Mouse (Mus musculus) CH12.LX (cell line): ENCODE results near the gene Skap1. TPM values are rescaled to one million over a fixed set of nuclear protein-coding genes. Genes with fewer than 3 reads are reported as not detected.

ENCODE experiments used
- DNase-seq: peaks from one replicate; pipeline ENCODE4 v3.0.0-alpha.2; 2013; ENCODE audit errors: extremely low read depth
- H3K27ac ChIP-seq: 2 replicates; pipeline ENCODE4 v1.5.1; 2012; ENCODE audit warnings: low read depth, mild to moderate bottlenecking, control low read depth, moderate library complexity; ENCODE audit not compliant: insufficient read depth
- H3K27me3 ChIP-seq: replicated peaks from 2 replicates; pipeline ENCODE3; 2012; ENCODE audit warnings: inconsistent platforms
- H3K36me3 ChIP-seq, 2 experiments: replicated peaks in 1 of 2; 2 replicates each; pipeline versions ENCODE3 to v1.6.1; 2012; ENCODE audit warnings: inconsistent platforms in 1 of 2, low read length in 1 of 2, mild to moderate bottlenecking in 1 of 2, mixed read lengths in 1 of 2, moderate library complexity in 1 of 2; ENCODE audit not compliant: control insufficient read depth in 1 of 2, insufficient read depth in 1 of 2
- H3K4me1 ChIP-seq, 2 experiments: 2 replicates each; pipeline ENCODE4 v1.6.1; 2012; ENCODE audit warnings: inconsistent platforms in 1 of 2, moderate library complexity in 1 of 2; ENCODE audit not compliant: insufficient read depth in 2 of 2, control insufficient read depth in 1 of 2
- H3K4me2 ChIP-seq: 2 replicates; pipeline ENCODE4 v1.6.1; 2012; ENCODE audit warnings: low read depth, mild to moderate bottlenecking, control low read depth; ENCODE audit not compliant: poor library complexity, insufficient read depth, severe bottlenecking
- H3K4me3 ChIP-seq, 3 experiments: fragments of 150-350 bp in 1 of 3; sonication (generic) in 1 of 3; replicated peaks in 1 of 3; 2 replicates each; pipeline versions ENCODE3 to v1.5.1; 2011 to 2012; ENCODE audit warnings: low read depth in 2 of 3, low read length in 2 of 3, mild to moderate bottlenecking in 2 of 3, moderate library complexity in 2 of 3, control low read depth in 1 of 3, improper control_type of control experiment in 1 of 3, inconsistent platforms in 1 of 3, mixed read lengths in 1 of 3; ENCODE audit not compliant: poor library complexity in 1 of 3
- H3K79me2 ChIP-seq: replicated peaks from 2 replicates; pipeline ENCODE4 v1.6.1; 2012; ENCODE audit warnings: mild to moderate bottlenecking, moderate library complexity; ENCODE audit not compliant: control insufficient read depth, poor library complexity, insufficient read depth, severe bottlenecking; ENCODE audit errors: extremely low read depth
- H3K9ac ChIP-seq: 2 replicates; pipeline ENCODE4 v1.6.1; 2012; ENCODE audit warnings: low read depth, mild to moderate bottlenecking, control low read depth, moderate library complexity; ENCODE audit not compliant: insufficient read depth
- H3K9me3 ChIP-seq: replicated peaks from 2 replicates; pipeline ENCODE3; 2012; ENCODE audit warnings: low read length, inconsistent platforms, mixed read lengths
- BHLHE40 ChIP-seq: IDR thresholded peaks from 2 replicates; pipeline ENCODE4 v1.6.1; 2011; ENCODE audit warnings: mild to moderate bottlenecking, low read depth, low read length, improper control_type of control experiment
- CHD2 ChIP-seq: IDR thresholded peaks from 2 replicates; pipeline ENCODE4 v1.6.1; 2011; ENCODE audit warnings: low read length, improper control_type of control experiment
- ELF1 ChIP-seq: IDR thresholded peaks from 2 replicates; pipeline ENCODE4 v1.6.1; 2014; ENCODE audit warnings: low read depth, mild to moderate bottlenecking, inconsistent platforms, low read length, improper control_type of control experiment
- ETS1 ChIP-seq: conservative IDR thresholded peaks from 2 replicates; pipeline ENCODE4 v1.6.1; 2012; ENCODE audit warnings: low read depth, mild to moderate bottlenecking, inconsistent platforms, low read length, improper control_type of control experiment, moderate library complexity
- JUN ChIP-seq: IDR thresholded peaks from 2 replicates; pipeline ENCODE4 v1.6.1; 2011; ENCODE audit warnings: low read depth, mild to moderate bottlenecking, low read length, improper control_type of control experiment, moderate library complexity; ENCODE audit not compliant: insufficient read depth
- MAFK ChIP-seq: IDR thresholded peaks from 2 replicates; pipeline ENCODE4 v1.6.1; 2011; ENCODE audit warnings: low read length, improper control_type of control experiment; ENCODE audit not compliant: insufficient replicate concordance
- MYC ChIP-seq: IDR thresholded peaks from 2 replicates; pipeline ENCODE4 v1.6.1; 2011; ENCODE audit warnings: low read depth, mild to moderate bottlenecking, improper control_type of control experiment, low read length
- NRF1 ChIP-seq: IDR thresholded peaks from 2 replicates; pipeline ENCODE4 v1.6.1; 2014; ENCODE audit warnings: low read depth, mild to moderate bottlenecking, inconsistent platforms, low read length, improper control_type of control experiment, moderate library complexity
- PAX5 ChIP-seq: IDR thresholded peaks from 2 replicates; pipeline ENCODE4 v1.6.1; 2012; ENCODE audit warnings: low read length, inconsistent platforms, mixed read lengths
- POLR2A ChIP-seq: IDR thresholded peaks from 2 replicates; pipeline ENCODE4 v1.6.1; 2011; ENCODE audit warnings: low read depth, mild to moderate bottlenecking, improper control_type of control experiment, low read length
- POLR2AphosphoS2 ChIP-seq: IDR thresholded peaks from 2 replicates; pipeline ENCODE4 v1.6.1; 2011; ENCODE audit warnings: low read depth, low read length, improper control_type of control experiment
- SIN3A ChIP-seq: IDR thresholded peaks from 2 replicates; pipeline ENCODE4 v1.6.1; 2012; ENCODE audit warnings: low read length, improper control_type of control experiment, inconsistent platforms
- TCF12 ChIP-seq: IDR thresholded peaks from 2 replicates; pipeline ENCODE4 v1.6.1; 2014; ENCODE audit warnings: low read depth, mild to moderate bottlenecking, inconsistent platforms, low read length, improper control_type of control experiment
- USF1 ChIP-seq: IDR thresholded peaks from 2 replicates; pipeline ENCODE4 v1.6.1; 2014; ENCODE audit warnings: low read depth, mild to moderate bottlenecking, inconsistent platforms, low read length, improper control_type of control experiment
- ZC3H11A ChIP-seq: IDR thresholded peaks from 2 replicates; pipeline ENCODE4 v1.6.1; 2012; ENCODE audit warnings: low read depth, mild to moderate bottlenecking, inconsistent platforms, low read length, improper control_type of control experiment
- ZKSCAN1 ChIP-seq: IDR thresholded peaks from 2 replicates; pipeline ENCODE4 v1.6.1; 2012; ENCODE audit warnings: low read depth, inconsistent platforms, low read length, improper control_type of control experiment, borderline replicate concordance
- dilution Hi-C: fragments of 300-500 bp; cut with MboI; formaldehyde crosslinking; loops from 2 replicates; pipeline ENCODE4 v1.14.3; 2020; ENCODE audit warnings: low sequenced_read_pairs; ENCODE audit not compliant: extremely low pct_unique_long_range_greater_than_20kb, extremely low pct_ligation_motif_present
- in situ Hi-C: fragments of 300-500 bp; cut with MboI; formaldehyde crosslinking; loops from 3 replicates; pipeline ENCODE4 v1.14.3; 2019; ENCODE audit warnings: low sequenced_read_pairs, low pct_ligation_motif_present, low pct_unique_long_range_greater_than_20kb, mixed read lengths
- polyA plus RNA-seq: library from polyadenylated mRNA; unstranded; fragments of >175 nt; gene quantifications from 2 replicates; pipeline ENCODE4 v1.2.1, GENCODE M21; 2012; ENCODE audit warnings: low read depth; ENCODE audit not compliant: insufficient read length
- total RNA-seq, 2 experiments: library from RNA; depleted of rRNA; stranded (reverse); fragments of 300-350 nt in 1 of 2; fragments of >200 nt in 1 of 2; gene quantifications; 2 replicates each; pipeline ENCODE4 v1.2.3; 2012 to 2014

The Skap1 gene
- total and polyA plus RNA-seq, 3 experiments = not detected

DNA sequence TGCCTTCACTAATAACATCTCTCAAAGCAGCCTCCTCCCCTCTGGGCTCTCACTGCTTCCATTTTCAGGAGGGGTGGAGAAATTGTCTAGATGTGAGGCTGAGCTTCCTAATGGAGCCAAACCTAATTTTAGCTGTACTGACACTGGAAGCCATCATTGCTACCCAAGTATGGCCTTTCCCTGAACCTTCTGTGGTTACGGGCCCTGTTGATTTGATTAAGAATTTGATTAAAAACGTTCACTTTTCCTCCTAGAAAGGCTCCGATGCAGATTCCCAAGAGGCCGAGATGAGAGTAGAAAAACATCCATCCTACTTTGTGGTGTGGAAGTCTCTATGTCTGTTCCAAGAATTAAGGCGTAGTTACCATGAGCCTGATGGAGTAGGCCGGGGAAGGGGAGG, 60.1 kb downstream of the Skap1 start:
- H3K27me3 ChIP-seq = peaks cover 26% of the 10 kb centered on the region
- dilution Hi-C loops = no loop called here
- H3K9me3 ChIP-seq = peaks cover 6% of the 10 kb centered on the region
- in situ Hi-C loops = no loop called here
- H3K9ac ChIP-seq = no peak overlapping the region
- no peak overlapping the region for H3K27ac ChIP-seq
- no peaks in the 10 kb centered on the region for H3K79me2 ChIP-seq
- no peak for DNase-seq
- no peak for TF ChIP-seq ZKSCAN1
- no peak for TF ChIP-seq ELF1
- TF ChIP-seq MYC = no peak
- no peak for TF ChIP-seq POLR2A
- no peak for TF ChIP-seq CHD2
- TF ChIP-seq PAX5 = no peak
- TF ChIP-seq USF1 = no peak
- no peak for TF ChIP-seq ZC3H11A
- no peak for TF ChIP-seq TCF12
- no peak for TF ChIP-seq ETS1
- no peak for TF ChIP-seq JUN
- TF ChIP-seq BHLHE40 = no peak
- no peak for TF ChIP-seq POLR2AphosphoS2
- no peak for TF ChIP-seq NRF1
- no peak for TF ChIP-seq SIN3A
- no peaks in the 10 kb centered on the region for H3K4me1 ChIP-seq
- no peaks in the 10 kb centered on the region for H3K36me3 ChIP-seq
- no peak overlapping the region for H3K4me3 ChIP-seq
- no peak overlapping the region for H3K4me2 ChIP-seq

DNA sequence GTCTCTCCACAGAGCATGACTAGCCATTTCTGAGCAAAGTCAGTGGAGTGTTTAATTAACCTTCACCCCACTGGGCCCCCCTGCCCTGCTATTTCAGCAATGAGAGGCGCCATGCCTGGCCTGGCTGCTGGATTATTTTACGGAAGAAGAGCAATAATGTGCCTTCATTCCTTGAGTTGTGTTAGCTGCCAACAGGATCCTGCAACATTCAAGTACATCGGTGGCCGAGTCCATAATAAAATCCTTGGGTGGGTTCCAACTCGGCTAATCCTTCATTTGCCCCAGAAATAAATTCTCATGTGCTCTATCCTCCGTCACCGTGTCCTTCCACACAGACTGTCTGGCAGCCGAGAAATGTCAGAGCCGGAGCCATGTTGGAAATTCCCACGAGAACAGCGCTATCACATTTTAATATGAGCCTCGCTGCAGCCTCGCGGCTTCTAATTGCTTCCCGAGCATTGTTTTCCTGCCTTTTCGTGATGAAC, 61.8 kb downstream of the Skap1 start:
- Histone ChIP-seq H3K79me2 (no peaks in the 10 kb centered on the region), H3K4me1 (no peaks in the 10 kb centered on the region), H3K9me3 (peaks cover 6% of the 10 kb centered on the region), H3K9ac (no peak overlapping the region), H3K27ac (no peak overlapping the region)
- DNase-seq = no peak
- in situ Hi-C loops = loop anchor here (25.0 kb wide), 1 partner anchor 214 kb away; the partner anchor contains the start of genes Hoxb3, Hoxb4 and Hoxb5
- no peak for TF ChIP-seq MAFK
- TF ChIP-seq, all 38 proteins: peak for 0
- H3K36me3 ChIP-seq = no peaks in the 10 kb centered on the region
- H3K27me3 ChIP-seq = peaks cover 30% of the 10 kb centered on the region
- dilution Hi-C loops = no loop called here
- no peak overlapping the region for H3K4me3 ChIP-seq
- H3K4me2 ChIP-seq = peak overlapping the region; percentile 14; the same call in 1 of the 2 replicates
